10 mouse cellular contexts compared by ENCODE assay signal in the genomic region with DNA sequence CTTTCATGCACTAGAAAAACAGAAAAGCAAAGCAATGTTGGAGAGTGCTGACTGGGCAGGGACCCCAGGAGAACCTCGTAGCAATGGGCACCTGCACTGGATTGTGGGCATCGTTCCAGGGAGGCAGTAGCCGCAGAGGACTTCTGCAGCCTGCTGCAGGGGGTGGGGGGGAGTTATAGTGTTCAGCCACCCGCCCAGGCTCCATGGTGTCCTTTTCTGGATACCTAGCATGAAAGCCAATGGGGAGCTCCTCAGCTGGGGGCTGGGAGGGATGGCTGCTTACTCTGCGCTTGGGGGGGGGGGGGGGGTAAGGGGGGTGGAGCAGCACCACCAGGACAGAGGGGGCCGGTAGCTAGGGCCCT. TPM values are rescaled to one million over a fixed set of nuclear protein-coding genes. Genes with fewer than 3 reads are reported as not detected.
DNase-seq lines count a peak whose midpoint lies in the region; ATAC-seq and TF ChIP-seq lines count a peak whose summit lies in the region.
"Had no signal": no experiment of that assay in that cellular context is flagged by ENCODE, and none has a peak within 500 bp of the region (broad histone marks: within the 10 kb centered on the region; RNA-seq: fewer than 3 reads in every experiment).

No protein-coding gene starts in this region.

- no peak overlapping the region for H3K4me2 ChIP-seq in kidney, postnatal 0 days (ENCODE audit: low read length)
- no peak overlapping the region; the same call in 1 of the 2 replicates for H3K4me2 ChIP-seq in forebrain, embryonic 15.5 days (replicated peaks)
- peak overlapping the region; percentile 25 for H3K4me2 ChIP-seq in liver, embryonic 11.5 days
- no peak overlapping the region for H3K4me2 ChIP-seq in neural tube, embryonic 14.5 days (ENCODE audit: low read depth, low read length)

- WGBS in kidney, postnatal 0 days = 4% methylated on average over 5 of the region's 6 CpGs
- 4% methylated on average over 5 of the region's 6 CpGs for WGBS in forebrain, embryonic 15.5 days
- 2% methylated on average over 6 of the region's 6 CpGs for whole genome bisulfite sequencing in liver, embryonic 11.5 days
- 0% methylated on average over 4 of the region's 6 CpGs for WGBS in neural tube, embryonic 14.5 days

- no peak for DNase-seq in kidney, postnatal 0 days (ENCODE audit: low spot score)
- DNase-seq in kidney, postnatal 10 days = no peak
- DNase-seq in liver, embryonic 11.5 days (ENCODE audit: low spot score) = no peak
- no peak for DNase-seq in left cerebral cortex, postnatal 4 days
- DNase-seq in gastrocnemius, adult 8-10 months (ENCODE audit: low spot score in 2 of 2) = no peak
- no peak for DNase-seq in cerebellum, adult 11 months

- H3K27ac ChIP-seq in kidney, postnatal 0 days = no peak overlapping the region
- H3K27ac ChIP-seq in forebrain, embryonic 15.5 days (replicated peaks) = no peak overlapping the region
- no peak overlapping the region for H3K27ac ChIP-seq in liver, embryonic 11.5 days (ENCODE audit: low read depth, low read length)
- H3K27ac ChIP-seq in neural tube, embryonic 14.5 days (ENCODE audit: low read depth, low read length) = no peak overlapping the region

- no peak for TF ChIP-seq CTCF in kidney, postnatal 0 days (IDR thresholded peaks at IDR 0.05; ENCODE audit: low read depth)

- no peaks in the 10 kb centered on the region for H3K36me3 ChIP-seq in kidney, postnatal 0 days (ENCODE audit: insufficient read depth, low read length)
- no peaks in the 10 kb centered on the region for H3K36me3 ChIP-seq in forebrain, embryonic 15.5 days
- no peaks in the 10 kb centered on the region for H3K36me3 ChIP-seq in liver, embryonic 11.5 days (ENCODE audit: control insufficient read depth, insufficient read depth, low read length)
- no peaks in the 10 kb centered on the region for H3K36me3 ChIP-seq in neural tube, embryonic 14.5 days (ENCODE audit: control insufficient read depth, insufficient read depth, low read length)
- H3K36me3 ChIP-seq: G1E had no signal

- intact Hi-C loops in left cerebral cortex, postnatal 4 days (cut with DNase I) = no loop called here

- H3K9ac ChIP-seq in kidney, postnatal 0 days (ENCODE audit: low read depth, low read length) = no peak overlapping the region
- H3K9ac ChIP-seq in forebrain, embryonic 15.5 days (replicated peaks) = no peak overlapping the region
- H3K9ac ChIP-seq in liver, embryonic 11.5 days (ENCODE audit: low read depth, low read length) = no peak overlapping the region
- no peak overlapping the region for H3K9ac ChIP-seq in neural tube, embryonic 14.5 days (replicated peaks; ENCODE audit: low read depth, low read length)

- peak overlapping the region; percentile 7; the same call in 1 of the 2 replicates for H3K4me3 ChIP-seq in kidney, postnatal 0 days (replicated peaks; ENCODE audit: low read depth, low read length)
- no peak overlapping the region for H3K4me3 ChIP-seq in forebrain, embryonic 15.5 days
- H3K4me3 ChIP-seq in liver, embryonic 11.5 days (ENCODE audit: low read depth, low read length) = no peak overlapping the region
- H3K4me3 ChIP-seq in neural tube, embryonic 14.5 days (ENCODE audit: low read depth, low read length) = no peak overlapping the region

- H3K4me1 ChIP-seq in kidney, postnatal 0 days (replicated peaks; ENCODE audit: insufficient read depth, low read length) = no peaks in the 10 kb centered on the region
- H3K4me1 ChIP-seq in forebrain, embryonic 15.5 days = peaks cover 24% of the 10 kb centered on the region
- H3K4me1 ChIP-seq in liver, embryonic 11.5 days (replicated peaks; ENCODE audit: control insufficient read depth, insufficient read depth, low read length) = no peaks in the 10 kb centered on the region
- no peaks in the 10 kb centered on the region for H3K4me1 ChIP-seq in neural tube, embryonic 14.5 days (ENCODE audit: control insufficient read depth, insufficient read depth, low read length)

- H3K27me3 ChIP-seq in kidney, postnatal 0 days (ENCODE audit: insufficient read depth, low read length) = peaks cover 73% of the 10 kb centered on the region
- peaks cover 73% of the 10 kb centered on the region for H3K27me3 ChIP-seq in forebrain, embryonic 15.5 days
- peaks cover 79% of the 10 kb centered on the region for H3K27me3 ChIP-seq in liver, embryonic 11.5 days (replicated peaks; ENCODE audit: control insufficient read depth, insufficient read depth, low read length)
- H3K27me3 ChIP-seq in neural tube, embryonic 14.5 days (ENCODE audit: control insufficient read depth, insufficient read depth, low read length) = peaks cover 64% of the 10 kb centered on the region

- H3K9me3 ChIP-seq in kidney, postnatal 0 days (replicated peaks; ENCODE audit: low read length) = no peaks in the 10 kb centered on the region
- no peaks in the 10 kb centered on the region for H3K9me3 ChIP-seq in forebrain, embryonic 15.5 days
- H3K9me3 ChIP-seq in liver, embryonic 11.5 days (ENCODE audit: control insufficient read depth, low read length) = no peaks in the 10 kb centered on the region
- no peaks in the 10 kb centered on the region for H3K9me3 ChIP-seq in neural tube, embryonic 14.5 days (ENCODE audit: control insufficient read depth, low read length)
- H3K9me3 ChIP-seq: G1E had no signal

- 0 out of 2 replicates have a peak, but pooled peaks have one; percentile 8 for ATAC-seq in kidney, postnatal 0 days (replicated peaks; ENCODE audit: low FRiP score, low read depth)
- 0 out of 2 replicates have a peak, but pooled peaks have one; percentile 4 for ATAC-seq in forebrain, embryonic 15.5 days (replicated peaks)
- ATAC-seq in liver, embryonic 11.5 days (replicated peaks; ENCODE audit: low FRiP score) = peak; percentile 29
- ATAC-seq in neural tube, embryonic 14.5 days (ENCODE audit: low read depth) = peak; percentile 8; the same call in 1 of the 2 replicates

RNA-seq across cellular contexts. Expression of gene Foxa1, which starts 12.2 kb away (rescaled TPM):
- 0.57 and 1.7 TPM in 2 replicates for polyA plus RNA-seq in kidney, postnatal 0 days (2015; fragmentation: Nextera tagmentation; extraction: Ambion mirVana)
- 0.10 and 0.20 TPM in 2 replicates for polyA plus RNA-seq in forebrain, embryonic 15.5 days (2015; fragmentation: Nextera tagmentation; extraction: Ambion mirVana)
- polyA plus RNA-seq in liver, embryonic 11.5 days (2014; fragmentation: Nextera tagmentation; extraction: Ambion mirVana) = 3.4 and 3.5 TPM in 2 replicates
- polyA plus RNA-seq in neural tube, embryonic 14.5 days (2014; fragmentation: Nextera tagmentation; extraction: Ambion mirVana) = 0.76 and 0.80 TPM in 2 replicates
- not detected for total RNA-seq in left cerebral cortex, postnatal 4 days (2021)
- not detected for total RNA-seq in gastrocnemius, adult 8-10 months (2022)
- total RNA-seq: neutrophil, adult 5-6 weeks had no signal

RNA-seq across cellular contexts. Expression of gene Ttc6, which starts 29.4 kb away (rescaled TPM):
- polyA plus RNA-seq in kidney, postnatal 0 days (2015; fragmentation: Nextera tagmentation; extraction: Ambion mirVana) = 0.09 and 0.18 TPM in 2 replicates
- polyA plus RNA-seq in forebrain, embryonic 15.5 days (2015; fragmentation: Nextera tagmentation; extraction: Ambion mirVana) = 0.11 and 0.27 TPM in 2 replicates
- polyA plus RNA-seq in liver, embryonic 11.5 days (2014; fragmentation: Nextera tagmentation; extraction: Ambion mirVana) = 0.38 and 0.47 TPM in 2 replicates
- 0.81 and 0.82 TPM in 2 replicates for polyA plus RNA-seq in neural tube, embryonic 14.5 days (2014; fragmentation: Nextera tagmentation; extraction: Ambion mirVana)
- 1 to 10 TPM; 1.1 to 1.4 TPM for total RNA-seq in left cerebral cortex, postnatal 4 days (2021)
- total RNA-seq in gastrocnemius, adult 8-10 months (2022) = not detected
- total RNA-seq: neutrophil, adult 5-6 weeks had no signal
